Mouse (Mus musculus) heart, adult 2 months (tissue): Measurements from ENCODE around the gene Ccdc186. TPM values are rescaled to one million over a fixed set of nuclear protein-coding genes. Genes with fewer than 3 reads are reported as not detected.
"Not testable (repeated sequence)": the region's sequence is repeated elsewhere in the genome, so short reads cannot be mapped to it uniquely, and the experiment has no call there.

Experiments used
- DNase-seq, 2 experiments: peaks; one replicate each; pipeline ENCODE4 v3.0.0; 2021
- H3K27ac ChIP-seq: fragments of 200-600 bp; 2 replicates; pipeline ENCODE4 v1.8.1; 2022
- H3K27me3 ChIP-seq: fragments of 200-500 bp; 2 replicates; pipeline ENCODE4 v1.6.1; 2012; ENCODE audit warnings: mild to moderate bottlenecking, low read length, inconsistent platforms, mixed read lengths; ENCODE audit not compliant: control insufficient read depth, insufficient read depth
- H3K36me3 ChIP-seq: fragments of 200-500 bp; 2 replicates; pipeline ENCODE4 v1.6.1; 2012; ENCODE audit warnings: low read length, inconsistent platforms; ENCODE audit not compliant: control insufficient read depth, insufficient read depth
- H3K4me1 ChIP-seq: fragments of 200-500 bp; 2 replicates; pipeline ENCODE4 v1.6.1; 2011; ENCODE audit warnings: low read length; ENCODE audit not compliant: control insufficient read depth, insufficient read depth
- H3K4me3 ChIP-seq: fragments of 200-600 bp; 2 replicates; pipeline ENCODE4 v1.8.1; 2022
- H3K79me2 ChIP-seq: fragments of 200-500 bp; replicated peaks from 2 replicates; pipeline ENCODE4 v1.6.1; 2012; ENCODE audit warnings: mild to moderate bottlenecking, inconsistent platforms, low read length, moderate library complexity, mixed read lengths; ENCODE audit not compliant: control insufficient read depth, insufficient read depth
- H3K9ac ChIP-seq: fragments of 200-500 bp; 2 replicates; pipeline ENCODE4 v1.6.1; 2012; ENCODE audit warnings: low read depth, mild to moderate bottlenecking, control low read depth, inconsistent platforms, low read length, mixed read lengths
- CTCF ChIP-seq: fragments of 200-600 bp; IDR thresholded peaks from 2 replicates; pipeline ENCODE4 v1.8.1; 2022; ENCODE audit warnings: antibody characterized with exemption, mild to moderate bottlenecking, moderate library complexity
- EP300 ChIP-seq: fragments of 200-500 bp; IDR thresholded peaks from 2 replicates; pipeline ENCODE4 v1.6.1; 2011; ENCODE audit warnings: low read depth, low read length, control low read depth; ENCODE audit not compliant: insufficient read depth
- POLR2A ChIP-seq: fragments of 200-500 bp; IDR thresholded peaks from 2 replicates; pipeline ENCODE4 v1.6.1; 2011; ENCODE audit warnings: mild to moderate bottlenecking, low read depth, low read length, control low read depth; ENCODE audit not compliant: insufficient read depth
- WGBS: fragments of 180-500 bp; shearing (Covaris S2); methylation state at CpG from one replicate; pipeline ENCODE4 v1.1.7; 2018; 5-methylcytosine and 5-hydroxymethylcytosine counted together
- intact Hi-C: fragments of 180-260 bp; cut with DNase I; formaldehyde crosslinking; loops from one replicate; pipeline ENCODE4 v1.15.1; 2025
- polyA plus RNA-seq: library from polyadenylated mRNA; depleted of rRNA; stranded (reverse); fragments of >200 nt; gene quantifications from 2 replicates; pipeline ENCODE4 v1.2.3, GENCODE M21; 2012
- total RNA-seq, 2 experiments: library from RNA; stranded (reverse); gene quantifications; 2 replicates each; pipeline ENCODE4 v1.2.3; 2021

Ccdc186 gene
- total and polyA plus RNA-seq, 3 experiments, result 5.0 to 28.6 (median 24.9) TPM

- no peak for DNase-seq
- Histone ChIP-seq H3K79me2 (no peaks in the 10 kb centered on the region), H3K9ac (no peak overlapping the region), H3K36me3 (peaks cover 13% of the 10 kb centered on the region), H3K4me3 (no peak overlapping the region), H3K27me3 (no peaks in the 10 kb centered on the region), H3K27ac (no peak overlapping the region), H3K4me1 (peaks cover 5% of the 10 kb centered on the region; the same call in 1 of the 2 replicates)
- TF ChIP-seq CTCF (no peak), POLR2A (no peak), EP300 (no peak)
- intact Hi-C loops, result no loop called here
- 50% methylated on average over 8 of the region's 8 CpGs for WGBS
These were observed 21.8 kb downstream of the Ccdc186 start for GRCm38 (mm10) chr19:56800226-56800625.

- no peak overlapping the region for H3K9ac ChIP-seq
- WGBS, result 83% methylated on average over 11 of the region's 11 CpGs
- no peaks in the 10 kb centered on the region for H3K79me2 ChIP-seq
- no peak overlapping the region for H3K27ac ChIP-seq
- intact Hi-C loops, result no loop called here
- TF ChIP-seq CTCF, result no peak
- no peak for TF ChIP-seq EP300
- no peak for TF ChIP-seq POLR2A
- no peak for DNase-seq
- H3K4me3 ChIP-seq, result no peak overlapping the region
- peaks cover 13% of the 10 kb centered on the region for H3K36me3 ChIP-seq
- H3K27me3 ChIP-seq, result no peaks in the 10 kb centered on the region
- H3K4me1 ChIP-seq, result peaks cover 5% of the 10 kb centered on the region; the same call in 1 of the 2 replicates
These were observed 24.6 kb downstream of the Ccdc186 start for GRCm38 (mm10) chr19:56797376-56797775.

DNA sequence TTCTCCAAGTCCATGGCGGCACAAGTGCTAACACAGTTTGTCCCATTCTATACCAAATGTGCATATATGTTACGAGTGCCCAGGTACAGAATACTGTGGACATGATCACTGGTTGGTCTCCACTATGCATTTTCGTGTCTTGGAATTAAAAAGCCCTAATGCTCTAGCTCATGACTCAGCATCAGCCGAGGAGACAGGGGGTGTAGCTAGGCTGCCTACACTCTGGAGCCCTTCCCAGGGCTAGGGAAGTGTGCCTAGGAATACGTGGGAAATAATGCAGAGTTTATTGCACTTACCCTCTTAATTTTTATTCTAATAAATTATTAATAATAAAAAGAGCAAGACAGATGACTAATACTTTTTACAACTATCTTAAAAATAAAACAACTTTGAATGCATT, 33.0 kb downstream of the Ccdc186 start:
- no peak overlapping the region for H3K9ac ChIP-seq
- no peaks in the 10 kb centered on the region for H3K4me1 ChIP-seq
- TF ChIP-seq EP300, result no peak
- no peak for TF ChIP-seq POLR2A
- no peak for TF ChIP-seq CTCF
- H3K36me3 ChIP-seq, result no peaks in the 10 kb centered on the region; the same call in 1 of the 2 replicates
- intact Hi-C loops, result no loop called here
- no peaks in the 10 kb centered on the region for H3K79me2 ChIP-seq
- H3K4me3 ChIP-seq, result no peak overlapping the region
- H3K27me3 ChIP-seq, result no peaks in the 10 kb centered on the region
- H3K27ac ChIP-seq, result no peak overlapping the region
- WGBS, result 87% methylated on average over 5 of the region's 5 CpGs
- DNase-seq, result no peak

- Histone ChIP-seq H3K36me3 (no peaks in the 10 kb centered on the region; the same call in 1 of the 2 replicates), H3K4me1 (no peaks in the 10 kb centered on the region), H3K79me2 (no peaks in the 10 kb centered on the region), H3K9ac (no peak overlapping the region), H3K4me3 (no peak overlapping the region), H3K27me3 (no peaks in the 10 kb centered on the region), H3K27ac (no peak overlapping the region)
- 91% methylated on average over 7 of the region's 7 CpGs for WGBS
- intact Hi-C loops, result no loop called here
- no peak for DNase-seq
- no peak for TF ChIP-seq POLR2A
- no peak for TF ChIP-seq CTCF
- no peak for TF ChIP-seq EP300
These were observed 34.1 kb downstream of the Ccdc186 start for GRCm38 (mm10) chr19:56787911-56788310.

- H3K79me2 ChIP-seq, H3K4me1 ChIP-seq, H3K4me3 ChIP-seq, DNase-seq, H3K27me3 ChIP-seq, H3K36me3 ChIP-seq, H3K27ac ChIP-seq, H3K9ac ChIP-seq: not testable (repeated sequence)
- 93% methylated on average over 7 of the region's 7 CpGs for WGBS
- intact Hi-C loops, result loop anchor here (5.0 kb wide), 1 partner anchor 101 kb away; no protein-coding TSS in a partner anchor
These were observed 43.5 kb downstream of the Ccdc186 start for GRCm38 (mm10) chr19:56778532-56778931.

DNA sequence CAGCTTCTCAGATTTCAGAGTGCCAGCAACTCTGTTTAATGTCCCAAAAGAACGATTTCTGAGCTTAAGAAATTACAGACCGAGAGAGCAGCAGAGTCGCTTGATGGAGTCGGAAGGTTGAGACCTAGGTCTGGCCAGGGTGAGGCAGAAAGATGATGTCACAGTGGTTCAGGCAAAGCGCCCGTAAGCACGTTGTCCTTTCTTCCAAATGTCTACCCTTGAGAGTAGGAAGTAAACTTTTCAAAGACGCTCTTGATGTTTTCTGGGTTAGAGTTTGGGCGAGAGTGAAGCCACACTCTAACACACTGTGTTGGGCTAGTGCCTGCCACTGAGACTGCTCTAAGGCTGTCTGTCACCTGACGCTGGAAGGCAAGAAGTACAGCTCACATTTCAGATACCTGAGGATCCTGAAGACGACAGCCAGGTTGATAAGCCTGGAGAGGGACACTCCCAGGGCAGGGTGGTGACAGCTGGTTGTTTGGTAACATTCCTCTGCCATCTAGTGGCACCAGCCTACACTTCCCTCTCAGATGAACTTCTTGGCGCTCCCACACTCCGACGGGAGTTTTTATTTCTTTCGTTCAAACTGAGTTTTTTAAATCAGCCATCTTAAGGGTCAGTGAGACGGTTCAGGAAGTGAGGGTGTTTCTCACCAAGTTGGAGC, 45.1 kb downstream of the Ccdc186 start:
- Histone ChIP-seq H3K4me3 (peak overlapping the region; percentile 41), H3K79me2 (no peaks in the 10 kb centered on the region), H3K27ac (peak overlapping the region; percentile 80), H3K36me3 (no peaks in the 10 kb centered on the region), H3K9ac (no peak overlapping the region), H3K27me3 (no peaks in the 10 kb centered on the region), H3K4me1 (peaks cover 9% of the 10 kb centered on the region)
- TF ChIP-seq EP300 (peak; percentile 89; the same call in 1 of the 2 replicates), CTCF (peak; percentile 77), POLR2A (0 out of 2 replicates have a peak, but pooled peaks have one; percentile 23)
- intact Hi-C loops, result loop anchor here (1.0 to 5.0 kb wide), 4 partner anchors 48 to 355 kb away; no protein-coding TSS in a partner anchor
- DNase-seq, result peak; percentile 54 to 61
- WGBS, result 22% methylated on average over 16 of the region's 16 CpGs
